Mouse (Mus musculus) spleen, postnatal 14 days (tissue): ENCODE measurements around the gene Tor2a.

Experiments
- DNase-seq, 2 experiments: peaks; one replicate each; pipeline ENCODE4 v3.0.0; 2021 to 2022; ENCODE audit warnings: low spot score in 2 of 2

Tor2a gene

DNA sequence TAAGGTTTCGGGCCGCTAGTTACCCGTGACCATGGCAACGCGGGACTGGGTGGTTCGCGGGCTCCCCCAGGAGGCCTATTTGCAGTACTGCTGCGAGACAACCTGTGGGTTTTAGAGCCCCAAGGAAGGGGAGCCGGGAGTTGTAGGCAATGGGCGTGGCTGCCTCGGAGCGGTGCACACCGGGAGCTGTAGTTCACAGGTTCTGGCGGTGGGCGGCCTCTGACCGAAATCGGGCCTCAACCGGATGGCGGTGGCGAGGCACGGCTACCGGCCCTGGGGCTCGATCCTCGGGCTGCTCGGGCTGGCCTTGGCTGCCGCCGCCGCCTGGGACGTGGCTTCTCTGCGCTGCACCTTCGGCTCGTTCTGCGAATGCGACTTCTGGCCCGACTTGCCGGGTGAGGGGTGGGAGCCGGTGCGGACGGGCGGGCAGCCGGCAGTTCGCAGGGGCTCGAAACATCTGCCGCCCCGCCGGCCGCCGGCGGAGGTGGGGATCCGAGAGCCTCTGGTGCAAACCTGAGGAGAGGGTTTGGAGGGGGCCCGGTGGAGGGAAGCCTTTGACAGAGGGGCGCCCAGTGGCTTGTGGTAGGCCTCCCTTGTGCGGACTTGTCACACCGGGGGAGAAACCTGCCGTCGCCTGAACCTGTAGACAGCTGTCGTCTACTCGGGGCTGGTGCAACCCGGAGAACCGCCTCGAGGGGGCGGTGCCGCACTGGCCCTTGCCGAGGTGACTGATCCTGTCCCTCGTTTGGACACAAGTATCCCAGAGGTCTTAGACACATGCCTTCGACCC, at the start of gene Tor2a:
Gene Tor2a, plus strand, starts transcription at position 179 of the 790 bp plus-strand sequence.
- DNase-seq = peak; percentile 92 to 94

DNA sequence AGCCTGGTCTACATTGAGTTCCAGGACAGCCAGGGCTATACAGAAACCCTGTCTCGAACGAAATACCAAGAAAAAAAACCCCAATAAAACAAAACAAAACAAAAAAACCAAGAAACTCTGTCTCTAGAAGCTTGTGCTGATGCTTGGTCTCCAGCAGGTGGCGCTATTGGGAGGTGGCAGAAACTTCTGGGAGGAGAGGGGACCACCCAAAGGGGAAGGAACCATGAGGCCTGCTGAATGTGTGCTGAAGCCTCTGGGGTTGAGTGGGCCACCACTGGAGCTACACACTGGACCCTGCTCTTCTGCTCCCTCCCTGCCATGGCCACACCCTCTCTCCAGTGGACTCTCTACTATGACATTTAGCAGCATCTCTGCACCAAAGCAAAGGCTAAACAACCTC, 48.4 kb upstream of the Tor2a start:
- DNase-seq = peak; percentile 49 to 71

GRCm38 (mm10) chr2:32709521-32710137, 47.4 kb upstream of the Tor2a start:
- DNase-seq = no peak

- DNase-seq = no peak
Observed at GRCm38 (mm10) chr2:32710425-32710824, 46.6 kb upstream of the Tor2a start.

GRCm38 (mm10) chr2:32711301-32712056, 45.6 kb upstream of the Tor2a start:
- no peak for DNase-seq

GRCm38 (mm10) chr2:32712108-32712551, 44.9 kb upstream of the Tor2a start:
- DNase-seq = peak; percentile 39 to 65

DNA sequence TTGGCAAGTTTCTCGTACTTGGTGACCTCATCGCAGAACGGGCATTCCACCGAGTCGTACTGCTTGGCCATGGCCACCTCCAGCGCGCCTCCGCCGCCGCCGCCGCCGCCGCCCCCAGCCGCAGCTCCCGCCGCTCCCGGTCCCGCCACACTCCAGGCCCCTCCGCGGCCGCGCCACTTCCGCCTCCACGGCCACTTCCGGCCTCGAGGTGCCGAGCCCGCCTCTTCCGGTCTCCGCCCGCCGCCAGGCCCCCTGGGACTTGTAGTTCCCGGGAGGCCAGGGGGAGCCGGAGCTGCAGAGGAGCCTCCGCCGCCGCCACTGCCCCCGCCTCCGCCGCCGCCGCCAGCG, 44.5 kb upstream of the Tor2a start:
- peak; percentile 89 to 96 for DNase-seq

- DNase-seq = peak; percentile 84 to 93
Observed at GRCm38 (mm10) chr2:32712934-32713817, 43.9 kb upstream of the Tor2a start, which contains the start of gene Cdk9. Gene Cdk9, minus strand, starts transcription at chr2:32713076.

GRCm38 (mm10) chr2:32714117-32714986, 42.7 kb upstream of the Tor2a start:
- no peak for DNase-seq

DNA sequence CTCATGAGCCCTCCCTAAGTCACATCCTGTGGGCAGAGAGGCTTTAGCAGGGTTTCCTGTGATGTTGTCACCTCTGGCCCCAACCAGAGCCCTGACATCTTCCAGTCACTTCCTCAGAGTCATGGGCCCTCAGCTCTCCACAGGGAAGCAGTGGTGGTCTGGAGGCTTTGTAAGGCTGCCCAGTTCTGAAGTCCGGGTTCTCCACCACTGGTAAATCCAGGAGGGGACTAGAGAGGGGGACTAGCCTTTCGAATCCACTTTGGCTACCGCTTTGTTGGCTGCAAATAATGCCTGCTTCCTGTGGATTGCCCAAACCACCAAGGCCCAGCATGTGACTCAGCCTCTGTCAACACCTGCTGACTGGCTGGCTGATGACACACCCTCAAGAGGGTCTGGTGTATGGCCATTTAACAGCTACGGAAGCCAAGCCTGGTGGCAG, 42.0 kb upstream of the Tor2a start:
- no peak for DNase-seq

- no peak for DNase-seq
Observed at GRCm38 (mm10) chr2:32718761-32719160, 38.3 kb upstream of the Tor2a start.

GRCm38 (mm10) chr2:32720053-32720452, 37.0 kb upstream of the Tor2a start:
- no peak for DNase-seq

DNA sequence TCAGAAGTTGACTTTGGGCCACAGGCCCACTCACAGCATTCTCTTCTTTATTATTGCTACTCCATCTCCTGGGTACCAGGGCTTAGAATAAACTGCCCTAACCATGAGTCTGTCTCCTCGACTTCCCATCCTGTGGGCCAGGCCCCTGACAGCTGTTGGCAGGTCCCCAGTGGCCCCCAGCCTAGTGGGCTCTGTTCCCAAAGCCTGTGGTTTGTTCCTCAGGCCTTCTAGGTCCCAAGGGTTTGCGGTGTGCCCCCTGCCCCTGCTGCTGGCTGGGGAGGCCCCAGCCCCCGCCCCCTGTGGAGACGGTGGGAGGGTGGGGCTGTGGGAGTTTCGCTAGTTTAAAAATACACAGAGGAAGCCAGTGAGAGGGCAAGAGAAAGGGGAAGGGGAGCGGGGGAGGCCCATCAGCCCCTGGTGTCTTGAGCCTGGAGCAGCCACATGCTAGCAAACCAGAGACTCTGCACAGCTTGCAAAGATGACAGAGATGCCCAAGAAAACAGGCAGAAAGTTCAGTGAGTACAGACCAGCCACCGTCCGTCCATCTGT, 36.3 kb upstream of the Tor2a start, which contains the start of gene Sh2d3c:
Gene Sh2d3c, plus strand, starts transcription at position 375 of the 549 bp plus-strand sequence.
- peak; percentile 27 to 45 for DNase-seq

- DNase-seq = no peak
Observed at GRCm38 (mm10) chr2:32722046-32722445, 35.0 kb upstream of the Tor2a start.

DNA sequence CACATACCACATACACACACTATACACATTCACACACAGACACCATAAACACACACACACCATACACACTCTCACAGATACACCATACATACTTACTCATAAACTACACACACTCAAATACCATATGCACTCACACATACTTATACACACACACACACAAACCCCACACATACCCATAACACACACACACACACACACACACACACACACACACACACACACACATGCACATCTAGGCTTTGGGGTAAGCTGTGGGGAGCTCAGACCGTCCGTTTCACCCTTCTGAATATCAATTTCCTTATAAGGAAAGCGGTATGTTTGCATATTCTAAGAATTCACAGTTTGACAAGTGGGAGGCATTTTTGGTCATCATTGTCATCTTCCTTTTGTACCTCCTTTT, 34.5 kb upstream of the Tor2a start:
- DNase-seq = no peak

DNA sequence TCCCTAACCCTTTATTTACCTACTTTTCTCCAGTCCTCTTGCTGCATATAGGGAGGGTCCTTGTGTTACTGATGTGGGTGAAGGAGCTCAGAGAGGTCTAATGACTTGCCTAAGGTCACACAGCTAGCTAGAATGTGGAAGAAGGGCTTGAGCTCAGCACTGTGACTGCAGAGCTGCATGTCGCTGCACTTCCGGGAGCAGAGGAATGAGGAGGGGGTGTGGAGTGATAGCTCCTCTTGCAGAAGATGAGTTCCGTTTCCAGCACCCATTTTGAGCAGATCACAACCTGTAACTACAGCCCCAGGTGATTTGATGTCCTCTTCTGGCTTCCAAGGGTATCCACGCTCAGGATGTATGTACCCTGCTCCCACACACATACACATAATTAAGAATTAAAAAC, 32.9 kb upstream of the Tor2a start:
- no peak for DNase-seq

DNA sequence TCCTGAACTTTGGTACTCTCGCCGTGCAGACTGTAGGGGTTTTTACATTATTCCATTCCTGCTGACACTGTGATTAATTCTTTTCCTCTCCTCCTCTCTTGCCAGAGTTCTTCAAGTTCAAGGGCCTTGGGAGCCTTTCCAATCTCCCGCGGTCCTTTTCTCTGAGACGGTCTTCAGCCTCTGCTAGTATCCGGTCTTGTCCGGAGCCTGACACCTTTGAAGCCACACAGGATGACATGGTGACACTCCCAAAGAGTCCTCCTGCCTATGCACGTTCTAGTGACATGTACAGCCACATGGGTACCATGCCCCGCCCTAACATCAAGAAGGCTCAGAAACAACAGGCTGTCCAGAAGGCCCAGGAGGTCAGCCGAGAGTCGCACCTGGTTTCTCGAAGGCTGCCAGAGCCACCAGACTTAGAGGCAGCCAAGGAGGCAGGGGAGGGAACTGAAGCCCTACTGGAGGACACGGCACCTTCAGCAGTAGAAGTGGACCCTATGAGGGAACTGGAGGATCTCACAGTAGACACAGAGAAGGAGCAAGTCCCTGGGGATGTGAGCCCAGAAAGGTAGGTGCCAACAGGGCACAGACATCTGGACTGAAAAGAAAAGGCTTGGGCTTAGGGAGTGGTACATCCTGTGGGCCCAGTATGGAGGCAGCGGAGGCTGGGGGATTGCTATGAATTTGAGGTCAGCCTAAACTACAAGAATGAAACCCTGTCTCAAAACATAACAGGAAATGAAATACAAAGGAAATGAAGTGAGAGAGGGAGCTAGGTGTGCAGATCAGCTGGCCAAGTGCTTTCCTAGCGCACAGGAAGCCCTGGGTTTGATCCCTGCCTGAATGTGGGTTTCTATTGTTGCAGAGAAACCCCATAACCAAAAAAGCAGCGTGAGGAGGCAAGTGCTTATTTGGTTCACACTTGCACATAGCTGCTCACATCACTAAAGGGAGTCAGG, 31.9 kb upstream of the Tor2a start:
- DNase-seq = no peak

DNA sequence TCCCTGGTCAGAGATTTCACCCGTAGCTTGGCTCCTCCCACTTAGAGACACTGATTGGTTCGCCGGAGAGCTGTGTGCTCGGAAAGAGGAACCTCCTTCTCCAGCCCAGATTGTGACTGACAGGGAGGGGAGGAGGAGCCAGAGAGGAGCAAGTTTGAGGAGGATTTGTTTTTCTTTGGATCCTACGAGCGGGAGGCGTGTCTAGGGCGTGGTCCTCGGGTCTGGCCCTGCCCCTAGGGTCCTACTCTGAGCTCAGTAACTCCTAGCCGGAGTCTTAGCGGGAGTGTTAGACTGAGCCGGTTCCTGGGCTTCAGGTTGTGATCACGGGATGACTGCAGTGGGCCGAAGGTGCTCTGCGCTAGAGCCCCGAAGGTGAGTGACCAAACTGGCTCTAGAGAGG, 29.6 kb upstream of the Tor2a start:
- DNase-seq = peak; percentile 41 to 59

DNA sequence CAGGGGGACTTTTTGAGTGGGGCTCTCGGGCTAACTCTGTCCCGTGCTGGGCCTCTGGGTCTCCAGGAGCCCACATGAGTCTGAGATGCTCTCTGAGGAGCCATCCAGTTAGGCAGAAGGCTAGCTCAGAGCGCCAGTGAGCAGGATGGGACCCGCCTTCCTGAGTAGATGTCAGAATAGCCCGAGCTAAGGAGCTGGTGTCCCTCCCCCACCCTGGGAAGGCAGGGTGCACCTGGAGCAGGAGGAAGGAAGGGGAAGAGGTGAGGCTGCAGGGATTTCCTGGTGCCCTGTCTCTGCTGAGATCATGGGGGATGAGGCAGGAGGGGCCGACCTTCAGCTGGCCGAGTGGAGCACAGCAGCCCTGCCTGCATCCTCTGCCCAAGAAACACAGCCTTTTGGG, 28.6 kb upstream of the Tor2a start:
- no peak for DNase-seq
